Mouse (Mus musculus) liver (tissue): ENCODE data around the gene Map3k9.

ENCODE experiments used
- DNase-seq: peaks from one replicate; pipeline ENCODE4 v3.0.0-alpha.2; 2020; ENCODE audit warnings: mixed read lengths

Map3k9 gene

DNA sequence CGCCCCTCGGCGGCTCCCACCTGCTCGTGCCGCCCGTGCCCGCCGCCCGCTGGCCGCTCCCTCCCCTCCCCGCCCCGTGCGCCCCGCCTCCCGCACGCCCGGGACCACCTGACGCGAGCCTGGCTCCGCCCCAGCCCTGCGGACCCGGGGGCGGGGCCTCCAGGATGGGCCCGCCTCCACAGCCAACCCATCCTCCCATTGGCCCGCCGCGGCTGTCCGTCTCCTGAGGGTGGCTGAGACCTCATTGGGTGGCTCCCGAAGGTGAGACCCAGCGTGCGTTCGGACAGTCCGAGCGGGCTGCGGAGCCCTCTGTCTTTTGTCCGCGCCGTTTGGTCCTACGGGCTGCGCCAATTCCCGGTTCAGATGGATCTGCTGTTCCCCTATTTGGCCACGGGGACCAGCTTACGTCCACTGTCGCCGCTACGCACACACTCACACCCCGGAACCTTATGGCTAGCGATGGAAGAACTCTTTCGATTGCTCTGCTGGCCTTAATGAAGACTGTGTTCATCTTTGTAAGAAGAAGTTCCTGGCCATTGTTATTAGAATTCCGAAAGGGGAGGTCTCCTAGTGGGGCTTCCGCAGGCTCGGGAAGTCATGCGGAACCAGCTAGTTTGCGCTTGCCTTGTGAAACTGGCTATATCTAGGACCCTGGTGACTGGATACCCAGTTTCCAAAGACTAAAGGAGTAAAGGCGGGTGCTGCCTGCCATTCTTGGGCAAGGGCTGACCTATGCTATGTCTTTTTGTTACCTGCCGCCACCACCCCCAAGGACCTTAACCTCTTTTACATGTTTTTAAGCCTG, at the start of gene Map3k9:
Map3k9 (minus strand) TSS at position 71 of the 805 bp plus-strand sequence.
- DNase-seq: peak; percentile 88

- no peak for DNase-seq
Measured at GRCm38 (mm10) chr12:81828355-81828754, 47.4 kb upstream of the Map3k9 start.

DNA sequence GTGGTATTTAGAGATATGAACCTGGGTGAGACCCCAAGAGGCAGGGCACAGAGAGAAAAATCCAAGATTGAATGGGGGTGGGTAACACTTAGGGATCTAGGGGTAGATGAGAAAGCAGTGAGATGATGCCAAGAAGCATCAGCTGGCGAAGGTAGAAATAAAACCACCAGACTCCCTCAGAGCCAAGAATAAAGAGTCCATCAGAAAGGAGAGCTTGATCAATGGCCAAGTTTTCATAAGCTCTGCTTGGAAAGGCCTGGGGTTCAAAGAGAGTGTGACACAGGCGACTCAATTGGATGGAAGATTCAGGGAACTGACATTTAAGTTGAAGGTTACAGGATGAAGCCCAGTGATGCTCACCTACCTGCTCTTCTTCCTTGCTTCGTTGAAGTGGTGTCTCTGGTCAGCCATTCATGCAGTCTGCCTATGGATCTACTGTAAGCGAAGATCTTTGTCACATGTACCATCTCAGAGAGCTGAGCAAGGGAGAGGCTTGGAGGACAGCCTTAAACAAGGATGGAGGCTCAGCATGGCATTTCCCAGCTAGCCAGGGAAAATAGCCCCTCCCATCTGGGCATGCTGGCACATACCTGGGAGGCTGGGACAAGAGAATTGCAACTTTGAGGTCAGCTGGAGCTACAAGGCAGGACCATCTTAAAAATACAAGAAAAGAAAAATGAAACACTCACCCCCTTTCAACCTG, 42.0 kb upstream of the Map3k9 start:
- DNase-seq: no peak

- no peak for DNase-seq
Measured at GRCm38 (mm10) chr12:81822176-81822575, 41.2 kb upstream of the Map3k9 start.

DNA sequence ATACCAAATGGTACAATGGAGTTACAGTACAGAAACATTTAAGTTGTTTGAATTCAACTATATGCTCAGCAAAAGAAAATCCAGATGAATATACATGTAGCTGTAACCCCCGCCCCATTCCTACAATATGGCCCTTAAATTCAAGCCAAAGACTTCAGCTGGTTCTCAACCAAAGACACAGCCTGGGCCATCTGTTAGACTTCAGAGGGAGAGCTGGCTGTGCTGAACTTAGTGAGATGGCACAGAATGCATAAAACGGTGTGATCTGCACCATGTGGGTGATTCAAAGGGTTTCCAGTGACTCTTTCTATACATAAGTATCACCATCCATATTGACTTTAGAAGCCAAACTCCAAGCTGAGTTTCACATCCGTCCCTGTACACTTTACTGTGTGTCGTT, 39.7 kb upstream of the Map3k9 start:
- DNase-seq: no peak

GRCm38 (mm10) chr12:81817126-81817505, 36.1 kb upstream of the Map3k9 start:
- no peak for DNase-seq

GRCm38 (mm10) chr12:81816330-81817125, 35.6 kb upstream of the Map3k9 start:
- no peak for DNase-seq

- DNase-seq: no peak
Measured at GRCm38 (mm10) chr12:81814742-81815141, 33.8 kb upstream of the Map3k9 start.

DNA sequence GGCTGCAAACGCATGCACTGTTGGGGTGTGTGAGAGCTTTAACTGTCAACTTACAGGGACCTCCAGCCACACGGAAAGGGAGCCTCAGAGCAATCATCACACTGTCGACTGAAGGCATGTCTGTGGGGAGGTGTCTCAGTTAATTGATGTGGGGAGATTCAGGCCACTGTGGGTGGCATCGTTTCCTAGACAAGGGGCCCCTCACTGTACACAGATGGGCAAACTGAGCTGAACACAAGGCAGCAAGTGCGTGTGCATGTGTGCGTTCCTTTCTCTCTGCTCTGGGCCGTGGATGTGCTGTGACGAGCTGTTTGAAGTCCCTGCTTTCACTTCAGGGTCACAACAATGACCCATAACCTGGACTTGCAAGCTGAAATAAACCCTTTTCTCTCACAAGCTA, 29.4 kb upstream of the Map3k9 start:
- DNase-seq: no peak

GRCm38 (mm10) chr12:81808596-81808995, 27.6 kb upstream of the Map3k9 start:
- DNase-seq: no peak

DNA sequence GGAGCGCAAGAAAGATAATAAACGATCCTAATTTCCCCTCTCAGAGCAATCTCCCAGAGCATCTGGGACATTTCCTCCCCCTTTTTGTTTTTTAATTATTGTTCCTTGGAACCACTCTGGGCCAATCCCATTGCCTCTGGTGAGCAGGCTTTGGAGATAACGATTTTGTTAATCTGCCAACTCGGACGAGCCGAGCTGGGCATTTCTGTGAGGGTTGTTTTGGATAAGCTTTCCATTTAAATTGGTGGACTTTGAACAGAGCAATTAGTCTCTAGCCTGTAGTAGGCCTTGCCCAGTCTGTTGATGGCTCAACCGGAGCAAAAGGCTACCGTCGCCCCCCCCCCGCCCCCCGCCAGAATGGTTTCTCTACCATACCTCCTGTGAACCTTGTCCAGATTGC, 27.0 kb upstream of the Map3k9 start:
- no peak for DNase-seq

DNA sequence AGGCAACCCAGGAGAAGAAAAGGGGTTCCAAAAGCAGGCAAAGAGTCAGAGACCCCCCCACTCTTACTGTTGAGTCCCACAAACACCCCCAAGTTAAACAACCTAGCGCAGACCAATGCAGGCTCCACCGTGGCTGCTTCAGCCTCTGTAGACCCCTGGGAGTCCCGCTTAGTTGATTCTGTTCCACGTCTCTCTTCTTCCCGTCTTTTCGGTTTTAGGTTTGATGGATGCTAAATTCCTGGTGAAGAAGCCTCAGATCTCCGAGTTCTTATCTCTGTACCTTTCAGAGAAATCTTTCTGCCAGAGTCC, 26.5 kb upstream of the Map3k9 start:
- DNase-seq: no peak

DNA sequence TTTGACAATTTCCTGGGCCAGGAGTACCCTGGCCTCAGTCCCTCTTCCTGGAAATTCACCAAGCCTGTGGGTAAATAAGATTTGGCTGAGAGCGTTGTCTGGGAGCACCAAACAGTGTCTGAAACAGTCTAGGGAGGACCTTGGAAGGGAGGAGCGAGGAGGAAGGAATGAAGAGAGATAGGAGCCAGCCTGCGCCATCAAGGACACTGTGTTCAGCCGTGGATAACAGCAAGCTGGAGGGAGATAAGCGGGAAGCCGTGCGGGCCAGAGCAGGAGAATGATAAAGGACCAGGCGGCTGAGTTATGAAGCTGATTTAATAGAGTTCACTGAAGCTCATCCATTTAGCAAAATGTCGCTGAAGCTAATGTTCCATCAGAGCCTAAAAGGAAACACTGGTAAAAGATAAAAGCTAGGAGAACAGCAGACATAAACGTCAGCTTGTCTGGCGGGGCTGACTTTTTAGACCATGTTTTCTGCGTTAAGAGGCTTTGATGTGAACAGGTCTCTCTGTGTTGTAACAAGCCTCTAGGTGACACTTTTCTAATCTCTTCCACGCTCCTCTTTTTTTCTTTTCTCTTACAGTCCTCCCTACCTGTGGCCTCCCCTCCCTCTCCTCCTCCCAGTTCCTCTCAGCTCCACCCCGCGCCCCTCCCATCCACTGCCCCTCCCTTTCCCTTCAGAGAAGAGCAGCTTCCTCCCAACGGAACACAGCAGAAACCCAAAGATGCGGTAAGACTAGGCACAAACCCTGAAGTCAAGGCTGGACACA, 26.0 kb upstream of the Map3k9 start:
- DNase-seq: peak; percentile 66

DNA sequence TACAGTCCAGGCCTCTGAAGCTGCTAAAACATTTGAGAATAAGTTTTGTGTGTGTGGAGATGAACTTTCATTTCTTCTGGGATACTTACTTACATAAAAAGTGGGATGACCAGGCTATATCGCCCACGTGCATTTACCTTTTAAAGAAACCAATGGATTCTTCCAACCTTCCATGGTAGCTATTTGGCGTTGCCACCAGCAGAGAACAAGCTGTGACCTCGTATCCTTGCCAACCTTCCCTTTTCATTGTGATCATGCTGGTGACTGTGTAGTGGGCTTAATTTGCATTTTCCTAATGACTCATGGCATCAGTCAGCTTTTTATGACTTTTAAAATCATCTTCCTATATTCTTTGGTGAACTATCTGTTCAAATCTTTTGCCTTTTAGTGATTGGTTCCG, 25.1 kb upstream of the Map3k9 start:
- DNase-seq: no peak

DNA sequence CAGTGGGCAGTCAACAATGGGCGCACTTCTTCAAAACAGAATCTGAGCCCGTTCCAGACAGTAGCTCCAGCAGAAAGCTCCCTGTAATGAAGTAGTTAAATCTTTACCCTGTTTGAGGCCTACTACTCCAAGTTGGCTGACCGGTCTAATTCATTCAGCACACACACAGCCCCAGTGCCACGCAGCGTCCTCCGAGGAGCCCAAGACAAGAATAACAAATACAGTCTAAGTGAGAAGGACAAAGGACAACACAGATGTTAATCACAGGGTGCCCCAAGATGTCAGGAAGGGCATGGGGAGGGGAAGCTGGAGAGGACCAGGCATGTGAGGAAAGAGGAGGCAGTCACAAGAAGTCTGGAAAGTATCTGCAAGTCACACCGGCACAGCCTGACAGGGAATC, 22.8 kb upstream of the Map3k9 start:
- no peak for DNase-seq

DNA sequence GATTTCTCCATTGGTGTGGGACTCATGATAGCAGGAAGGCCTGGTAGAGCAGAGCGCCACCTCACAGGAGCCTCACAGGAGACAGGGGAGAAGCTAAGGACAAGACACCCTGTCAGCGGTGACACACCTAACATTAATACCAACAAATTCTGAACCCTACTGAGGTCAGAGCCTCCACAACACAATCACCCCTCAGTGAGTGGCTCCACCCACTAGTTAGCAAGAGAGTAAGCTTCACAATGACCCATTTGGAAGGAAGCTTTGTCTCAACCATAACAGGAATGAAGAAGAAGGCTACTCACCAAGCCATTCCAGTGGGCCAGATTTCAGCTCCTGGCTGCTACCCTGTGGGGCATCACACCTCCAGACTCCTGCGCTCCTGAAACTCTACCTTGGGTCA, 22.0 kb upstream of the Map3k9 start:
- no peak for DNase-seq

GRCm38 (mm10) chr12:81801134-81801533, 20.2 kb upstream of the Map3k9 start:
- DNase-seq: no peak

DNA sequence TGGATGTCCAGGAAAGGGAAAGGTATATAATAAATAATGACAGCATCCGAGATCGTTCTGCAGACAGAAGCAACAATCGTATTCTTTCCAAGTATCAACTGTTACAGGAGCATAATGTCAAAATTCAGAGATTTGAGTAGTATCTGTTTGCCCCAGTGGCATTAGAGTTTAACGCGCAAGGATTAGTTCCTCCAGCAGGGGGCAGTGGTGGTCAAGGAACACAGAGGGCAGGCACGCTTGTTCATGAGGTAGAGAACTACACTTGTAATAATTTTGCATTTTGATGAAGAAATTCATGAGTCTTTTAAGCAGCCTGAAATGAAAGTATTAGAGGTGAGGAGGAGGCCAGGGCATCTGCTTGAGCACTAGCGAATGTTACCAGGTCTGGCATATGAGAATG, 15.6 kb upstream of the Map3k9 start:
- DNase-seq: peak; percentile 77

DNA sequence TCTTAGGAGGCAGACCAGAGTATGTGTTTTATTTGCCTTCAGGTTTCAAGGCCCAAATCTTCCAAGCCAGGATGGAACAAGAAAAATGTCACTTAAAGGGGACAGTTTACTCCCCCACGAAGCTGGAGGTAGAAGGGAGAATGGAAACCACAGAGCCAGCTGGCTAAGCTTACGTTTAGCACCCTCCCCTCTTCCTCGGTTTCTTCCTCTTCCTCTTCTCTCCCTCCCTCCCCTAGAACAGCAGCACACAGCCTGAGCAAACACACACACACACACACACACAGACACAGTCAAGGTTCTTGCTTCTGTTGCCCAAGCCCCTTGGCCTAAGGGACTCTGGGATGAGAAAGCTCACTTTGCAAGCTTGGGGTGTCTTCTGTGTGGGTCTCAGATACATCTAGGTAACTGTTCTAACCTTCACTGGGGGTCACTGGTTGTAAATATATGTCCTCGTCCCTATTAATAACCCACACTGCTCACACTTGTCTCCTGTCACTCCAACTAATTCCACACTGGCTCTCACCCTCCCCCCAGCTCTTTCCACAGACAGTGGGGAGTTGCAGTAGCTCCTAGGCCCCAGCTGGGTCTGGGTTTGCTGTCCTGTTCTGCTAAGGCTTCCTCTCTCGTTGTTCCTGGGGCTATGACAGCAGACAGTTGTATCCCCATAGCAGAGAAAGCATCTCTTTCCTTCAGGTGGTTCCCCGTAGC, 11.7 kb upstream of the Map3k9 start:
- no peak for DNase-seq

GRCm38 (mm10) chr12:81789499-81789898, 8.5 kb upstream of the Map3k9 start:
- no peak for DNase-seq

DNA sequence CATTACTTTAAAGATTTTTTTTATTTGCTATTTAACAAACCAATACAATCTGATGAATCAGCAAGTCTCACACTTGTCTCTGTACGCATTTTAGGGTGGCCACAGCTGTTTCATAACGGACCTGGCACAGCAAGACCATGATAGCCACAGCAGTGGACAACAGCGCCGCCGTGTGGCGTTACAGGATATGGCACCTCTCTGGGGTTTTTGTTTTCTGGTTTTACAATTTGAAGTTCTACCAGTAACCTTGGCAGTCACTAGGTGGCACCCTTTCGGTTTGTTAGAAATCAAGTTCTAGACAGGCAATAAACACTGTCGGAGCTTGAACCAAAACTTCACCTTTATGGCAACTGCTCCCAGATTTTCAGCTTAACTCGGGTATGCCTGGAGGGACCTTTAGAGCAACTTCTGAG, 7.7 kb upstream of the Map3k9 start:
- DNase-seq: peak; percentile 77

- no peak for DNase-seq
Measured at GRCm38 (mm10) chr12:81787262-81787661, 6.3 kb upstream of the Map3k9 start.
